Mouse (Mus musculus) lung, embryonic 16.5 days (tissue): ENCODE measurements around the gene Armh4. TPM values are rescaled to one million over a fixed set of nuclear protein-coding genes. Genes with fewer than 3 reads are reported as not detected.
"Not testable (repeated sequence)": the region's sequence is repeated elsewhere in the genome, so short reads cannot be mapped to it uniquely, and the experiment has no call there.

Experiments
- ATAC-seq: fragments of 200-750 bp; cut with Nextera tagmentation; 2 replicates; pipeline ENCODE4 v1.8.0; 2017; ENCODE audit warnings: low read depth, mild to moderate bottlenecking, moderate library complexity
- H3K27ac ChIP-seq: fragments of 300-500 bp; sonication (generic); 2 replicates; pipeline ENCODE4 v1.5.1; 2014; ENCODE audit warnings: mild to moderate bottlenecking, control low read depth, low read length
- H3K27me3 ChIP-seq: fragments of 300-500 bp; sonication (generic); 2 replicates; pipeline ENCODE4 v1.6.1; 2014; ENCODE audit warnings: low read depth, low read length, mixed read lengths; ENCODE audit not compliant: control insufficient read depth, insufficient read depth
- H3K36me3 ChIP-seq: fragments of 300-500 bp; sonication (generic); 2 replicates; pipeline ENCODE4 v1.6.1; 2014; ENCODE audit warnings: low read length; ENCODE audit not compliant: control insufficient read depth, insufficient read depth
- H3K4me1 ChIP-seq: fragments of 300-500 bp; sonication (generic); replicated peaks from 2 replicates; pipeline ENCODE4 v1.6.1; 2014; ENCODE audit warnings: low read length, mixed read lengths; ENCODE audit not compliant: control insufficient read depth, insufficient read depth
- H3K4me2 ChIP-seq: fragments of 300-500 bp; sonication (generic); 2 replicates; pipeline ENCODE4 v1.6.1; 2014; ENCODE audit warnings: low read depth, low read length, control low read depth
- H3K4me3 ChIP-seq: fragments of 300-500 bp; sonication (generic); 2 replicates; pipeline ENCODE4 v1.5.1; 2014; ENCODE audit warnings: mild to moderate bottlenecking, low read length, control low read depth
- H3K9ac ChIP-seq: fragments of 300-500 bp; sonication (generic); 2 replicates; pipeline ENCODE4 v1.6.1; 2014; ENCODE audit warnings: low read length, control low read depth
- H3K9me3 ChIP-seq: fragments of 300-500 bp; sonication (generic); 2 replicates; pipeline ENCODE4 v1.6.1; 2016; ENCODE audit warnings: low read length; ENCODE audit not compliant: control insufficient read depth
- WGBS: fragments of 180-500 bp; shearing (Covaris S2); extraction: QIAGEN DNeasy Blood & Tissue Kit; methylation state at CpG from one replicate; pipeline ENCODE4 v1.1.7; 2014; 5-methylcytosine and 5-hydroxymethylcytosine counted together
- polyA plus RNA-seq: library from polyadenylated mRNA; unstranded; fragments of >200 nt; fragmentation: Nextera tagmentation; extraction: Ambion mirVana; gene quantifications from 2 replicates; pipeline ENCODE4 v1.2.1, GENCODE M21; 2015

Armh4 gene
- 9.1 and 11.8 TPM in 2 replicates for polyA plus RNA-seq

DNA sequence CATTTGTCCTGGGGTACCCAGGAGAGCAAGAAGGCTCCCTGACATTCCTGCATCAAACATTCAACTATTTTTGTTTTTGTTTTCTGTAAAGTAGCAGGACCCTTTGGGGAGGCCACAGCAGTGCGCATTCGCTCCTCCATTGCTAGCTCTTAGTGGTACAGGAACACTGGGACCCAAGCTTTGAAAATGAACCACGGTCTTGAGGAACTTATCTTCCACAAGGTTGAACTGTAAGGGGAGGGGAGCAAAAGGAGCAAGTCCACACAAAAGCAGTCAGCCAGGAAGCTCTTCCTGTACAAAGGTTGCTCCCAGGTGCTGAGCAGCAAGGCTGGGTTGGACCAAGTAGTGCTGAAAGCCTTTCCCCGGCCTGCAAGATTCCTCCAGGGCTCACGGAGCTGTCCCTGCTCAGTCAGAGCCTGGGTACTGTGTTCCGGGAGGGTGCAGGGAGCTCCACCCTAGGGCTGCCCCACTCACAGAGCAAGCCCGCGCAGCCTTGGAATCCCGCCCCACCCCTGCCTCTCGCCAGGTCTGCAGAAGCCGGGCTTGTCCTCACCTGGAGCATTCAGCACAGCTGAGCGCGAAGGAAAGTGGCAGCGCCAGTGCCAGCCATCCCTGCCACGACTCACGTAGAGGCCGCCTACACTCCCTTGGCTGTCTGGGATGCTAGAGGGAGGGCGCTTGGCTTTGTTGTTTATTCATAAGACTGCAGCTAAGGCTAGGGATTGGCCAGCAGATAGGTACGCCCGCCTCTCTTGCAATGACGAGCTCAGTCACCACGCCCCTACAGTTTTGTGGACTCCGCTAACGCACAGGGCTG lies at the start of gene Armh4:
Gene Armh4, minus strand, starts transcription at position 669 of the 817 bp plus-strand sequence.
- Histone ChIP-seq H3K36me3 (no peaks in the 10 kb centered on the region), H3K9me3 (no peaks in the 10 kb centered on the region), H3K27me3 (no peaks in the 10 kb centered on the region), H3K9ac (peak within 1 kb of the TSS; percentile 41), H3K27ac (0 out of 2 replicates have a peak within 1 kb of the TSS, but pooled peaks have one; percentile 52), H3K4me2 (peak within 1 kb of the TSS; percentile 84), H3K4me3 (peak within 1 kb of the TSS; percentile 65), H3K4me1 (peaks cover 8% of the 10 kb centered on the region; the same call in 1 of the 2 replicates)
- peak; percentile 99 for ATAC-seq
- under 1% methylated on average over 24 of the region's 24 CpGs for WGBS

DNA sequence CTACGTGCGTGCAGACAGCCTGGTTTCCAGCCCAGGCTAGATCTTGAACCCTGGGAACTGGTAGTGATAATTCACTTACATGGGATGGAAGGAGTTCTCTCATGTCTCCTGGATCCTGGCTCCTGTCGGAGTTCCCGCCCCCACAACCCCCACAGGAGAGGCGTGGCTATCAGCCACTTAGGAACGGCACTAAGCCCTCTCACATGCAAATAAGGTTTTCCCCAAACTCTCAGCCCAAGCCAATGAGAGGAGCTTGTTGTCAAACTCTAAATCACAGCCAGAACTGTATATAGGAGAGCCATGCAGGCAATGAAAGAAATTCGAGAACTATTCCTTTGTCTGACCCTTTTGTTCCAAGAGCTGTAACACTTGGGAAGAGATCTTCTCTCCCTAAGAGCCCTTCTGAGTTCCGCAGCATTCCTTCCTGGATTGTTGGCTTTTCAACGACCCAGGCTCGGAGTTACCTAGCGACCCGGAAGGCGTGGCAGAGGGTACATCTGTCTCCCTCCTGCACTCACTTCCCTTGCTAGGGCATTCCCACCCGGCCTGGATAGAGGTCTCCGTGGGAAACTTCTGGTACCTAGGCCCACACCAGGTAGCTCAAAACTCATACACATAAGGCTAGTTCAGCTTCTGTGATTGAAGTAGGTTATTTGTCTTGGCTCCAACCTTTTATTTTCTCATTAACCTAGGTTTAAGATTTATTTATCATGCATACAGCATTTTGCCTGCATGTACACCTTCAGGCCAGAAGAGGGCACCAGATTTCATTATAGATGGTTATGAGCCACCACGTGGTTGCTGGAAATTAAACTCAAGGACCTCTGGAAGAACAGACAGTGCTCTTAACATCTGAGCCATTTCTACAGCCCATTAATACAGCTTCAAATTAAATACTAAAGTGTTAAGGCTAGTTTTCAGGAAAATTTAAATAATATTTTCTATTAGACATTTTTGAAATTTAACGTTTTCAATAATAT lies 46.3 kb upstream of the Armh4 start:
- peak overlapping the region; percentile 51 for H3K4me2 ChIP-seq
- H3K9ac ChIP-seq = peak overlapping the region; percentile 4; the same call in 1 of the 2 replicates
- ATAC-seq = peak; percentile 91
- no peak overlapping the region for H3K27ac ChIP-seq
- no peaks in the 10 kb centered on the region for H3K36me3 ChIP-seq
- no peaks in the 10 kb centered on the region for H3K9me3 ChIP-seq
- no peaks in the 10 kb centered on the region for H3K4me1 ChIP-seq
- peak overlapping the region; percentile 30 for H3K4me3 ChIP-seq
- H3K27me3 ChIP-seq = no peaks in the 10 kb centered on the region
- WGBS = 11% methylated on average over 17 of the region's 17 CpGs

DNA sequence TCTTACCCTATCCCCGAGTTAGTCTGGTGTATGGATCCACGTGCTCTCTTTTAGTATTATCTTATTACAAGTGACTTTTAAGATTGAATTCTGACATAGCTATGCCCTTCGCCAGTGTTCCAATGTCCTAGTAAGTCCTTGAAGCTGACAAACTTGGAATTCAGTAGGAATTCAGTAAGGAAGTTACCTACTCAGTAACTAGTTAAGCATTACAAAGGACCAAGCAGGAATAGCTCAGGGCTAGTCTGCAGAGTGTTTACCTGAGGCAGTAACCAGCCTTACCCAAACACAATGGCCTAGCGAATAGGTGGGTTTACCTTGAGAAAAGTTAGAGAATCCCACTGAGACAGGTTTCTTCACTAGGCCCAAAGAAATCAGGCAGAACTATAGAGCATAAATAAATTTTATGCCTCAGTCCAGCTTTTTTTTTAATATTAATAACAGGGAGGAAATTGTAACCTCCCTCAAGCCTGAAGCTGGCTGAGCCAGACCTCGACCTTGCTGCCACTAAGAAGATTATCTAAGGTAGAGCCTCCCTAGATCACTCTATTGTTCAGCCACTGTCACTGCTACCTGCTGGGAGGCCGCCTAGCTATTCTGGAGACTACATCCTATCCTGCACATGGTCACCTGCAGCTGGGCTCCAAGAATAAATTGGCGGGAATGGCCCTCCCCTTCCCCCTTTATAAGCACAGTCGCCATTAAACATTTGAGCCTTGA lies 36.7 kb upstream of the Armh4 start:
- not testable (repeated sequence) for H3K9ac ChIP-seq, H3K4me2 ChIP-seq, H3K27me3 ChIP-seq, H3K9me3 ChIP-seq, H3K4me1 ChIP-seq, H3K27ac ChIP-seq, H3K36me3 ChIP-seq, H3K4me3 ChIP-seq, ATAC-seq
- WGBS = 68% methylated on average over 8 of the region's 8 CpGs

DNA sequence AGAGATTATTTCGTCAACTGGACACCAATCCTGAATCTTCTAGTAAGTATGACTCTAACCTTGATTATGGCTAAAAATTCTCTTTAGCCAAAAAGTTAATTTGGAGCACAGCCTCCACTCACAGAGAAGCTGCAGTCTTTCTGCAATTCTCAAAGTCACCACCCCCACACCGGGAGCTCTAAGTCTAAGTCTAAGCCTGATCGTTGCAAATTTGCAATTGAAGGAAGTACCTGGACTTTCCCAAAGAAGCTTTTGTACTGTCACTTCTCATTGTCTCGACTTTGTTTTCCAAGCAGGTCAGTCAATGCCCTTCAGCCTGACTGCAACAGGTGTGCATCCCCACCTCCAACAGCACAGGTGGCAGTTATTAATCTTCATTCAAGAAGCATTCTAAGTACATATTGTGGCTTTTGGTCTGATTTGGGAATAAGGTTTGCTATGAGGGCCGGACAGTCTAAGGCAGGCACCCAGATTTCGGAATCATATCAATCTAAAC lies 35.6 kb upstream of the Armh4 start:
- H3K9ac ChIP-seq, H3K27ac ChIP-seq, H3K4me2 ChIP-seq, ATAC-seq, H3K4me1 ChIP-seq, H3K4me3 ChIP-seq, H3K9me3 ChIP-seq, H3K27me3 ChIP-seq, H3K36me3 ChIP-seq: not testable (repeated sequence)
- 82% methylated on average over 6 of the region's 6 CpGs for WGBS

DNA sequence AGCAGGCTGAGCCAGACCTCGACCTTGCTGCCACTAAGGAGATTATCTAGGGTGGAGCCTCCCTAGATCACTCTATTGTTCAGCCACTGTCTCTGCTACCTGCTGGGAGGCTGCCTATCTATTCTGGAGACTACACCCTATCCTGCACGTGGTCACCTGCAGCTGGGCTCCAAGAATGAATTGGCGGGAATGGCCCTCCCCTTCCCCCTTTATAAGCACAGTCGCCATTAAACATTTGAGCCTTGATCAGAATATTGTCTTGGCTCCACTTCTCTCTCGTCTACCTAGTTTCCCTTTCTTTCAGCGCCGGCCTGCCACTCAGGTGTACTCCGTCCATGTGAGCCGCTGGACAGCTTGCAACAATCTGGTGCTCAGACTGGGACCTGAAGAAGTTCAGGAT lies 29.8 kb upstream of the Armh4 start:
- H3K27me3 ChIP-seq, H3K36me3 ChIP-seq, H3K27ac ChIP-seq, H3K4me1 ChIP-seq, H3K9ac ChIP-seq, ATAC-seq, H3K9me3 ChIP-seq, H3K4me3 ChIP-seq, H3K4me2 ChIP-seq: not testable (repeated sequence)
- 76% methylated on average over 9 of the region's 9 CpGs for WGBS

DNA sequence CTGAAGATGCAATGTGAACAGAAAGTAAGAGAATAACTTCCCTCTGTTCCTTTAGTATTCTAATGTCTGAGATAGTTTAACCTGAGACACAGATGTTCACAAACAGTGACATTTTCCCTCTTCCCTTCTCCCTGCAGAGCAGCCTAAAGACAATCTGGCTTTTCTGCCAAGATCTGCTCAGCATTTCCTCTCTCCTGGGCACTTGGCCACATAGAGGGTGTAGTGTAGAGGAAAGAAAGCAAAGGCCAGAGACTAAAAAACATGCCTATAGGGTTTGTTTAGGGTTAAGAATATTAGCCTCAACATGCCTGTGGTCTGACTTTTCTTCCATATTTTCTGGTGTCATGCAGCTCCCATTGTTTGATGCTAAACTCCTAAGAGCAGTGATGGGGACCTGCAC lies 21.9 kb upstream of the Armh4 start:
- H3K27me3 ChIP-seq, H3K27ac ChIP-seq, H3K9me3 ChIP-seq, H3K36me3 ChIP-seq, H3K4me2 ChIP-seq, H3K4me3 ChIP-seq, H3K9ac ChIP-seq, ATAC-seq, H3K4me1 ChIP-seq: not testable (repeated sequence)

DNA sequence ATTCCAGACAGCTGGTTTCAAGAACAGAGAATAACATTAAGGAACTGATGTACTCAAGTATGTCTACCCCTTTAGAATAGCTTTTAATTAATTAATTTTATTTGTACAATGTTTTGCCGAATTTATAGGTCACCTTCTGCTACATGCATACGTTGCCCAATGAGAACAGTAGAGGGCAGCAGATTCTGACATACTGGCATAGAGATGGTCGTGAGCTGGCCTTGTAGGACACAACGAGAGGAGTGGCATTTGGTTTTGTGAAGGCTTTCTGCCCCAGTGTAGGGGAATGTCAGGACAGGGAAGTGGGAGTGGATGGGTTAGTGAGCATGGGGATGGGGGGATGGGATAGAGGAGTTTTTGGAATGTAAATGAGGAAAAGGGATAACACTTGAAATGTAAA lies 18.3 kb upstream of the Armh4 start:
- Histone ChIP-seq H3K4me3 (no peak overlapping the region), H3K27ac (no peak overlapping the region), H3K9me3 (no peaks in the 10 kb centered on the region), H3K36me3 (no peaks in the 10 kb centered on the region), H3K4me2 (no peak overlapping the region), H3K9ac (no peak overlapping the region), H3K27me3 (no peaks in the 10 kb centered on the region), H3K4me1 (no peaks in the 10 kb centered on the region)
- ATAC-seq = no peak
- 10% methylated on average over 4 of the region's 4 CpGs for WGBS

DNA sequence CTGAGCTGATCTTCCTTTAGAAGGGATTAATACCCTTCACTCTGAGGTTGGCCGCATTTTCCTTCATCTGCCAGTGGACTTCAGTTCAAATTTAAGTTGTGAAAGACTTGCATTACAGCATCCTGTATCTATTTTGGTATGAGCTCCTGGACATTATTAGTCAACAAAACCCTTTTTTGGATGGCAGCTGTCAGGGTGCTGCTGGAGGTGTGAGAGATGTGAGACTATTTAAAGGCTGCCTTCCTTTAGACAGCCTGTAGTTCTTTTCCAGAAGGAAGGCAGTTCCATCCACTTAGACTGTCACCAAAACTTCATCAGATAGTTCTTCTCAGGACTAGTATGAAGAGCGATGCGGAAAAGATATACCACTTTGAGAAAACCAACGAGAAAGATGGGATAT lies 10.8 kb upstream of the Armh4 start:
- H3K9ac ChIP-seq = no peak overlapping the region
- H3K36me3 ChIP-seq = no peaks in the 10 kb centered on the region
- no peak for ATAC-seq
- no peak overlapping the region for H3K4me2 ChIP-seq
- WGBS = 70% methylated on average over 4 of the region's 4 CpGs
- H3K4me1 ChIP-seq = no peaks in the 10 kb centered on the region
- no peaks in the 10 kb centered on the region for H3K27me3 ChIP-seq
- H3K27ac ChIP-seq = no peak overlapping the region
- no peaks in the 10 kb centered on the region for H3K9me3 ChIP-seq
- no peak overlapping the region for H3K4me3 ChIP-seq
